Mouse (Mus musculus) urinary bladder, postnatal 36 days (tissue): Measurements from ENCODE around the gene Olfr1371.

ENCODE experiments used
- DNase-seq, 2 experiments: peaks; one replicate each; pipeline ENCODE4 v3.0.0; 2022; ENCODE audit warnings: low spot score in 2 of 2, mixed read lengths in 1 of 2

Olfr1371 gene

GRCm38 (mm10) chr11:52213887-52214286 lies at the start of gene Olfr1371:
TSS of gene Olfr1371 (minus strand) at chr11:52213987.
- DNase-seq, result no peak

GRCm38 (mm10) chr11:52262338-52262737 lies 48.6 kb upstream of the Olfr1371 start:
- no peak for DNase-seq

- DNase-seq, result peak; percentile 68 to 70
Observed at GRCm38 (mm10) chr11:52261937-52262336, 48.1 kb upstream of the Olfr1371 start.

GRCm38 (mm10) chr11:52260878-52261277 lies 47.1 kb upstream of the Olfr1371 start:
- no peak for DNase-seq

GRCm38 (mm10) chr11:52258711-52259110 lies 44.9 kb upstream of the Olfr1371 start:
- DNase-seq, result no peak

GRCm38 (mm10) chr11:52257376-52257775 lies 43.6 kb upstream of the Olfr1371 start:
- DNase-seq, result no peak

- no peak for DNase-seq
Observed at GRCm38 (mm10) chr11:52255077-52255476, 41.3 kb upstream of the Olfr1371 start.

- DNase-seq, result peak; percentile 28 to 63
Observed at GRCm38 (mm10) chr11:52253674-52254375, 40.0 kb upstream of the Olfr1371 start.

GRCm38 (mm10) chr11:52252692-52253091 lies 38.9 kb upstream of the Olfr1371 start:
- no peak for DNase-seq

GRCm38 (mm10) chr11:52251770-52252169 lies 38.0 kb upstream of the Olfr1371 start:
- no peak for DNase-seq

- no peak for DNase-seq
Observed at GRCm38 (mm10) chr11:52249452-52249851, 35.7 kb upstream of the Olfr1371 start.

- DNase-seq, result no peak
Observed at GRCm38 (mm10) chr11:52240898-52241542, 27.2 kb upstream of the Olfr1371 start.

- DNase-seq, result no peak
Observed at GRCm38 (mm10) chr11:52234509-52234908, 20.7 kb upstream of the Olfr1371 start.

GRCm38 (mm10) chr11:52233906-52234305 lies 20.1 kb upstream of the Olfr1371 start:
- DNase-seq, result no peak

- DNase-seq, result no peak
Observed at GRCm38 (mm10) chr11:52233043-52233653, 19.4 kb upstream of the Olfr1371 start.

GRCm38 (mm10) chr11:52231606-52232541 lies 18.1 kb upstream of the Olfr1371 start, which contains the start of gene Skp1a:
TSS of gene Skp1a (plus strand) at chr11:52231995.
- peak; percentile 91 to 94 for DNase-seq

- DNase-seq, result no peak
Observed at GRCm38 (mm10) chr11:52230694-52231093, 16.9 kb upstream of the Olfr1371 start.

GRCm38 (mm10) chr11:52228722-52229448 lies 15.1 kb upstream of the Olfr1371 start:
- DNase-seq, result no peak

GRCm38 (mm10) chr11:52227466-52228226 lies 13.9 kb upstream of the Olfr1371 start:
- no peak for DNase-seq

- no peak for DNase-seq
Observed at GRCm38 (mm10) chr11:52227053-52227452, 13.3 kb upstream of the Olfr1371 start.
